Mouse (Mus musculus): Measurements from ENCODE around the gene Sytl3.
"Not testable (repeated sequence)": the region's sequence is repeated elsewhere in the genome, so short reads cannot be mapped to it uniquely, and the experiment has no call there.

DNA sequence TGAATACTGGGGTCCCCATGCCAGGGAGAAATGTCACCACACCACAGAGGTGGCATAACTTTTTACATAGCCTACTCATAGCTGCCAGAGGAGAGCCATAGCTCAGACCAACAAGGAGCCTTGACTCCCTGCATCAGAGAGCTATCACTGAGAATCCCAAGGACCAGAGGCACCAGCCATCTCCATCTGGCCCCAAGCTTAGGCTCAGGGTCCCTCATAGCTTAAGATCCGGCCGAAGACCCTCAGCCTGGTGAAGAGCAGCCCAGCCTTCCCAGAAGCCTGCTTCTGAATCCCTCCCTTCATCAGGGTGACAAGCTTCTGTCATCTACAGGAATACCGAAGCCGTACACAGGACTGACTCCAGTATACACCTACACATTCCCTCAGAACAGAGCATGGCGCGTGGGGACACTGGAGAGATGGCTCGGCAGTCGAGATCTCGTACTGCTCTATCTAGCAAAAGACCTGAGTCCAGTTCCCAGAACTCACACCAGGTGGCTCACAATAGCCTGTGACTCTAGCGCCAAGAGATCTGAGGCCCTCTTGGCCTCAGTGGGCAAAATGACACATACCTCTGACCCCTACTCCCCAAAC, 18.8 kb upstream of the Sytl3 start:
- not testable (repeated sequence) for TF ChIP-seq CTCF, EP300 (IDR thresholded peaks at IDR 0.05; ENCODE audit: low read depth)
